Mouse (Mus musculus) regulatory T cell (primary cell): ENCODE results near the gene Klf3.

Experiments used
- in situ Hi-C: fragments of 300-600 bp; cut with MboI, MseI; formaldehyde crosslinking; loops from one replicate; pipeline ENCODE4 v1.15.1; 2025; ENCODE audit warnings: high pct_unique_total_duplicates

Klf3 gene

GRCm38 (mm10) chr5:64802795-64803719 is at the start of gene Klf3:
Gene Klf3, plus strand, starts transcription at chr5:64803388.
- in situ Hi-C loops = no loop called here

GRCm38 (mm10) chr5:64762295-64762694 is 40.9 kb upstream of the Klf3 start:
- in situ Hi-C loops = no loop called here

DNA sequence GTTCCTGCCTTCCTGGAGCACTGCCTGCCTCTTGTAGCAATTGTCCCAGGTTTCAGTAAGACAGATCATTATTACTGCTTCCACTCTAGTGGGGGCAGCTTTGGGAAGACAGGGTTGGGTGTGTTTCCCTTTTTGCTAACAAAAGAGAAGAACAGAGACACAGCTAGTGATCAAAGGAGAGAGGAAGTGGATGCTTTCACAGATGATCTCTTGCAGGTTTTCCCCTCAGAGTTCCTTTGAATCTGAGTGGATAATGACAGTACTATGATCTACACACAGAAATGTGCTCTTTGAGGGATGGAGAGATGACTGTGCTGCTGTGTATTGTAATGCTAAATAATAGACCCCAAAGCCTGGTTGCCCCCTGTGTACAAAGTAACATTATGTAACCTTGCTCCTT is 38.7 kb upstream of the Klf3 start:
- in situ Hi-C loops = no loop called here

DNA sequence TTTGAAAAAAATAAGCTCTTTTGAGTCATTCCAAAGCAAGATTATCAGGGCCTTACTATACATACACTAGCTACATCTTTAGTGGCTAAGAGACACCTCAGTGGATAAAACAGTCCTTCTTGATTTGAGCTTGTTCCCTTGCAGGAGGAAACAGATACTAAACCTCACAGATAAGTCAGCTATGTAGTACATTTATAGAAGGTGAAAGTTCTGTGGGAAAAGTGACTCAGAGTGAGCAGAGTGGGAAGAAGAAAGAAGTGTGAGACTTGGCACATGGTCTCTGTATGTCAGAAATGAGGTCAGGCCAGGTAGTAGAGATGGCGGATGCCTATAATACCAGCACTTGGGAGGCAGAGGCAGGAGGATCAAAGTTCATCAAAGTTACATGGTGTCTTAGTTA is 37.4 kb upstream of the Klf3 start:
- in situ Hi-C loops = no loop called here

- in situ Hi-C loops = no loop called here
These were observed 36.6 kb upstream of the Klf3 start for GRCm38 (mm10) chr5:64766626-64767025.

- in situ Hi-C loops = no loop called here
These were observed 31.6 kb upstream of the Klf3 start for GRCm38 (mm10) chr5:64771619-64772018.

- in situ Hi-C loops = no loop called here
These were observed 25.0 kb upstream of the Klf3 start for GRCm38 (mm10) chr5:64778211-64778610.

GRCm38 (mm10) chr5:64779285-64779684 is 23.9 kb upstream of the Klf3 start:
- in situ Hi-C loops = no loop called here

DNA sequence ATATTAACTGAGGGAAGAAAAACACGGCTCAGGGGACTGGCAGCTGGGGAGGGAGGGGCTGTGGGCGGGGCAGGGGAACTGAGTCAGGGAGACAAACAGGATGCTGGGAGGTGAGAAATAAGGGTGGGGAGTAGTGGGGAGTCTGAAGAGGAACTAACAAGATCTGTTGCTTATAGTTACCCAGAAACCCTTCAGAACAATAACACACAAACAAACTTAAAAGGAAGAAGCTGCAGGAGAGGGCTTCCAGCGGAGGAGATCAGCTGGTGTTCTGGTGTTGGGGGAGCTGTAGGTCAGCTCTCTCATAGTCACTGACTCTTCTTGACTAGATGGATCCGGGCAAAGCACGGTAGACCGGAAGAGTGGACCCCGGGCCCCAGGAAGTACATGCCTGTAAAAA is 22.4 kb upstream of the Klf3 start:
- in situ Hi-C loops = no loop called here

DNA sequence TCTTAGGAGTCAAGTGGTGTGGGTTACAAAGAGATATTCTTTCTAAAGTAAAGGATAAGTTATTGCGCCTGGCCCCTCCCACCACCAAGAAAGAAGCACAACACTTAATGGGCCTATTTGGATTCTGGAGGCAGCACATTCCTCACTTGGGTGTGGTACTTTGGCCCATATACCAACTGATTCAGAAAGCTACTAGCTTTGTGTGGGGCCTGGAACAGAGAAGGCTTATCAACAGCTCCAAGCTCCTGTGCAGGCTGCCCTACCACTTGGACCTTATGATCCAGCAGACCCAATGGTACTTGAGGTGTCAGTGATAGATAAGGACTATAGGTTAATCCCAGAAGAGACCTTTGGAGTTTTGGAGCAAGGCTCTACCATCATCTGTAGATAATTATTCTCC is 15.0 kb upstream of the Klf3 start:
- in situ Hi-C loops = no loop called here

DNA sequence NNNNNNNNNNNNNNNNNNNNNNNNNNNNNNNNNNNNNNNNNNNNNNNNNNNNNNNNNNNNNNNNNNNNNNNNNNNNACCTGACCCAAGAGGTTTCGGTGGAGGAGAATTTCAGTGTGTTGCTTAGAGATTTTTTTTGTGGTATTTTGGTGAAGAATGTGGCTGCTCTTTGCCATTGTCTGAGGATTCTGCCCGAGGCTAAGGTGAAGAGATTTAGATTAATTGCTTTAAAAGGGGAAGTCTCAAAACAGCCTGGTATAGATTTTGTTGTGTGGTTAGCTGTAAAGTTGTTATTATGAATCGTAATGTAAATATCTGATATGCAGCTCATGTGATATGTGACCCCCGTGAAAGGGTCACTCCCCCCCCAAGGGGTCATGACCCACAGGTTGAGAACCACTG is 5.0 kb upstream of the Klf3 start:
- in situ Hi-C loops = loop anchor here (5.0 kb wide), 1 partner anchor 46 kb away; no protein-coding TSS in a partner anchor

DNA sequence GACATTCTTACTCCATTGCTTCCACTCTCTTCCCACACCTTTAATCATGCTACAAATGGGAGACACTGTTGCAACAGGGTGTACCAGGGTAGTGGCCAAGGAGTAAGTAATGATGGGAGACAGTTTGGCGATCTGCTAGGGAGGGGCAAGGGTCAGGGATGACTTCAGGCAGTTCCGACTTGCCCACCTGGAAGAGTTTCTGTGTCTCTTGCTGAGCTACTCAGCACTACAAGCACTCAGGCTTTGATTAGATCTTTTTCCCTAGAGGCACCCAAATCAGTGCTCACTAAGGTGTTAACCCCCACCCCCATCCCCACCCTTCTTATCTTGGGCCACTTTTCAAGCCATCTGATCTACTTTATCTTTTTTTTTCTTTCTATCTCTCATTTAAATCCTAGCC is 1.6 kb upstream of the Klf3 start:
- in situ Hi-C loops = no loop called here

DNA sequence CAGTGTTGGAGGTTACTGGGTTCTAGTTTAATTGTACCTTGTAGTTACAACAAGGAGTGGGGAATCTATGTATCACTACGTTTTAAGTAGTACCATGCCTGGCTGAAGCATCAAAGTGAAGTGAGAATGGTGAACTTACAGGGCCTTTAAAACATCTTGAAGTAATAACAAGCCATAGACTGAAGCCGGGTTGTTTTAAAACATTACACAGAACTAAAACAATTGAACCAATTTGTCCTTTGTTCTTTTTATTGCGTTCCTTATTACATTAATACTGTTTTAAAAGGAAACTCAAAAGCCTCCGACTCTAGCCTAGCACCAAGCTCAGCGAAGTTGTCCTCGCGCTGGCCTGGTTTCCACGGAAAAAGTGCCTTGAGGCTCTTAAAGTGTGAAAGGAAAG is 1.0 kb upstream of the Klf3 start:
- in situ Hi-C loops = no loop called here

- in situ Hi-C loops = no loop called here
These were observed 703 bp downstream of the Klf3 start for GRCm38 (mm10) chr5:64803720-64804462.

DNA sequence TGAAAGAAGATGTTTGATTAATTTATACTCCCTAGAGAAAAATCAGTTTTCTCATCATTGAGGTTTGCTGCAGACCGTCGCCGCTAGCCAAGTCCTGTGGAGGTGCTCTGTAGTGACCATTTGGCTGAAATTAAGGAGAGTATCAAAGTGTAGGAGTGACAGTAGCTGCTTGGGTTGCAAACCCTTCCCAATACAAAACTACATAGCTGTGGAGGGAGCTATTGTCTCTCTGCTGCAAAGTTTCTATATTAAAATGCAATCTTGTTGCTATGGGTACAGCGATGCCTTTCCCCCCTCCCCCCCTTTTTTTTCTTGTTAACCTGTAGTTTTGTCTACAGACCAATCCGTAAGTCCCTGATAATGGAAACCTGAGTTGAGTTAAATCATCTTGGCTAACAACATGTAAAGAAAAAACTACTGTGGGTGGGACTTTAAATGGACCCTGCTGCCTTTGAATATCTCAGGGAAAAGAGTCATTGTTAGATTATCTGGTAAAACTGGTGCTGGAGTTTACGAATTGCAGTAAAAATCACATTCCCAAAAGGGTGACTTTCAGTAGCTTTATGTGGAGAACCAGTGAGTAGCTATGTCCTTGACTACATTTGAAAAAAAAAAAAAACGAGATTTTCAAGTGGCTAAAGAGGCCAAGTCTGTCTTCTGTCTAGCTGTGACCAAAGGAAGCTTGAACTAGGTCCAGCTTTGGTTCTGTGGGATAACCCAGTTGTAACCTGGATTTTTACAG is 2.1 kb downstream of the Klf3 start:
- in situ Hi-C loops = no loop called here

- in situ Hi-C loops = no loop called here
These were observed 2.8 kb downstream of the Klf3 start for GRCm38 (mm10) chr5:64805873-64806505.

DNA sequence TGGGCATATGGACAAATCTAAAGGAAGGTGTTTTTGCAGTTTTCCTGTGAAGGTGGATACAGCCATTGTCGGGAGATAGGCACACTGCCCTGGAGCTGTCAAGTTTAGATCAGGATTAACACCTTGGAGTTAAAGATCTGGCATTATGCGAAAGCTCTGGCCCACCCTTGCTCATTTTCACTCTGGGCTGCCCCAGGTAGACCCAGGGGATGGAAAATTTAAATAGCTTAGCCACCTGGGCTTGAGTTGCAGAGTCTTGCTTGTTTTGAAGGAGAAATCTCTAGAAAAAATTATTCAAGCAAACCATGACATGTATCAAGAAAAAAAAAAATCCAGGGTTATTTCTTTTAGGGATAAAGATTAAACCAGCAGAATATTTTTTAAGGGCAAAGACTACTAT is 3.4 kb downstream of the Klf3 start:
- in situ Hi-C loops = no loop called here

DNA sequence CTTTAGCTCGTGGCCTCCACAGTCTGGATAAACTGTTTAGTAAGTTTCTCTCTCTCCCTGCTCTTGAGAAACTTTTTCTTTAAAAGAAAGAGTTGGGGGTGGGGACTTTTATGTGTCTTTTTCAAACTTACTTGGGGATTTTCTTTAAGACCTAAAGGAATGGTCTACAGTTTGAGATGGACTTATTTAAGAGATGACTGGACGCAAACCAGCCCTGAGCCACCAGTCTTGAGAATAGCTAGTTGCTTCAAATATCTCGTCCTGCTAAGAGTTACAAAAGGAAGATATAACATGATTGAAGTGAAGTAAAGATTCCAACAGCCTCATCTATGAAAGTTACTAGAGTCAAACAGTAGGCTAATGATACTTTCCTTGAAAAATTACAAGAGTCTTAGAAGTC is 4.0 kb downstream of the Klf3 start:
- in situ Hi-C loops = no loop called here

GRCm38 (mm10) chr5:64807603-64808002 is 4.4 kb downstream of the Klf3 start:
- in situ Hi-C loops = no loop called here

DNA sequence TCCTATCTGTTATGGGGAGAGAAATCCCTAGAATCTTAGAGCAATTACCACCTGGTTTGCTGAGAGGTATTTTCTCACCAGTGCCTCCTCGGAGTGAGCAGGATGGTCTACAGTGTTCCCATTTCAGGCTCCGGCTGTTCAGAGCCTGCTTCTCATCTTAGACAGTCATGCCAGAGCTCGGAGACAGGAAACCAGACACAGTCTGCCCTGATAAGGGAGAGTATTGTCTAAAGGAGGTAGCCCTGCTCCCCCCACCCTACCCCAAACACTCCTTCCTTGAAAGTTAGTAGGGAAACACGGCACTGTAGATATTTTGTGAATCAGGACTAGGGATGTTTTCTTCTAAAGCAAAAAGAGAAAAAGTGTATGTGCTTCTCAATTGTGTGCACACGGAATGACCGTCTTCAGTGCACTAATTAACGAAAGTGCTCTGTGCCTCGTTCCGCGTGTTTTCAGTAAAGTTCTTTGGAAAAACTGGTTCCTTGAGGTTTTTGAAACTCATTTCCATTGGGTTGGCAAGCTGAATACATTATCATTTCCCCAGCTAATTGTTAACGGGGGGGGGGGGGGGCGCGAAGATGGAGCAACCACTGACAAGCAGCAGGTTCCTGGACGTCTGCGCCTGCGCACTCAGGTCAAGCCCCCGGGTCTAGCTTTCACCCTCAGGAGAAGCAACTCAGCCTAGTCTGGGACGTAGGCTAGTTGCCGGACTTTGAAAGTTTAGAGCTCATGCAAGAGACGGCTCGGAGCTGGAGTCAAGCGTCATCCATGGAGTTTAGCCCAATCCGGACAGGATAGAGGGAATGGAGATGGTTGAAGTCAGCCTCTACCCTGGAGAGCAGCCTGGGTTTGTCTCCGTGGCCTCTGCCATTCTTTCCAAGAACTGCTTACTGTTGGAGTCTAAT is 5.2 kb downstream of the Klf3 start:
- in situ Hi-C loops = no loop called here

- in situ Hi-C loops = no loop called here
These were observed 6.1 kb downstream of the Klf3 start for GRCm38 (mm10) chr5:64809257-64809656.
